Mouse (Mus musculus) liver, adult 10 weeks (tissue): Measurements from ENCODE around the gene Hist1h2bq. TPM values are rescaled to one million over a fixed set of nuclear protein-coding genes. Genes with fewer than 3 reads are reported as not detected.

Source experiments
- polyA plus RNA-seq: library from polyadenylated mRNA; stranded (reverse); fragments of 350-450 nt; fragmentation: Illumina TruSeq; extraction: RNeasy Lipid Tissue Mini Kit (QIAGEN cat#74804); gene quantifications from one replicate; pipeline ENCODE4 v1.2.3, GENCODE M21; 2014; ENCODE audit warnings: low read depth, low replicate concordance

Gene Hist1h2bq
- not detected for polyA plus RNA-seq

GRCm38 (mm10) chr13:21810073-21810472 is at the start of gene Hist1h2bq, which contains the start of gene Hist1h2ao:
Hist1h2bq (minus strand) TSS chr13:21810197.
Hist1h2ao (plus strand) TSS chr13:21810465.

GRCm38 (mm10) chr13:21833461-21833860 is 23.5 kb upstream of the Hist1h2bq start, which contains the start of the genes Hist1h2ap and Hist1h2br:
Hist1h2ap (minus strand) TSS chr13:21833507.
Hist1h2br (plus strand) TSS chr13:21833743.

GRCm38 (mm10) chr13:21831418-21832394 is 21.7 kb upstream of the Hist1h2bq start, which contains the start of gene Hist1h4n:
Hist1h4n (minus strand) TSS chr13:21832196.

GRCm38 (mm10) chr13:21811539-21811938 is 1.5 kb upstream of the Hist1h2bq start, which contains the start of gene Hist1h4m:
Hist1h4m (plus strand) TSS chr13:21811746.

GRCm38 (mm10) chr13:21786899-21787629 is 22.9 kb downstream of the Hist1h2bq start, which contains the start of the genes Hist1h2an and Hist1h2bp:
Hist1h2an (minus strand) TSS chr13:21787218.
Hist1h2bp (plus strand) TSS chr13:21787461.

GRCm38 (mm10) chr13:21783255-21783617 is 26.8 kb downstream of the Hist1h2bq start, which contains the start of gene Hist1h3i:
Hist1h3i (minus strand) TSS chr13:21783370.

GRCm38 (mm10) chr13:21779767-21780731 is 29.9 kb downstream of the Hist1h2bq start, which contains the start of gene Hist1h1b:
Hist1h1b (minus strand) TSS chr13:21780625.

Other genes starting within 250 kb of the Hist1h2bq start
- gene Olfr1364, start 228.4 kb downstream of the Hist1h2bq start, polyA plus RNA-seq = not detected
- not detected for gene Olfr1362, start 196.2 kb downstream of the Hist1h2bq start, polyA plus RNA-seq
- not detected for gene Olfr11, start 167.7 kb downstream of the Hist1h2bq start, polyA plus RNA-seq
- not detected for gene Olfr1361, start 146.8 kb downstream of the Hist1h2bq start, polyA plus RNA-seq
- gene Olfr1360, start 132.8 kb downstream of the Hist1h2bq start, polyA plus RNA-seq = not detected
- gene Olfr1359, start 112.1 kb downstream of the Hist1h2bq start, polyA plus RNA-seq = not detected
- not detected for gene Hist1h2bl, start 94.1 kb downstream of the Hist1h2bq start, polyA plus RNA-seq
- not detected for gene Hist1h2ai, start 93.8 kb downstream of the Hist1h2bq start, polyA plus RNA-seq
- gene Hist1h3h, start 92.5 kb downstream of the Hist1h2bq start, polyA plus RNA-seq = not detected
- gene Hist1h2bm, start 88.2 kb downstream of the Hist1h2bq start, polyA plus RNA-seq = not detected
- gene Hist1h4j, start 75.1 kb downstream of the Hist1h2bq start, polyA plus RNA-seq = 0.58 TPM
- not detected for gene Hist1h4k, start 59.7 kb downstream of the Hist1h2bq start, polyA plus RNA-seq
- gene Hist1h2ak, start 56.4 kb downstream of the Hist1h2bq start, polyA plus RNA-seq = not detected
- not detected for gene Hist1h2bn, start 56.1 kb downstream of the Hist1h2bq start, polyA plus RNA-seq
- not detected for gene Hist1h1b, start 29.6 kb downstream of the Hist1h2bq start, polyA plus RNA-seq
- gene Hist1h3i, start 26.8 kb downstream of the Hist1h2bq start, polyA plus RNA-seq = not detected
- not detected for gene Hist1h2an, start 23.0 kb downstream of the Hist1h2bq start, polyA plus RNA-seq
- not detected for gene Hist1h2bp, start 22.7 kb downstream of the Hist1h2bq start, polyA plus RNA-seq
- not detected for gene Hist1h2ao, start 268 bp upstream of the Hist1h2bq start, polyA plus RNA-seq
- not detected for gene Hist1h4m, start 1.5 kb upstream of the Hist1h2bq start, polyA plus RNA-seq
- gene Hist1h4n, start 22.0 kb upstream of the Hist1h2bq start, polyA plus RNA-seq = not detected
- gene Hist1h2ap, start 23.3 kb upstream of the Hist1h2bq start, polyA plus RNA-seq = not detected
- not detected for gene Hist1h2br, start 23.5 kb upstream of the Hist1h2bq start, polyA plus RNA-seq
- gene Zfp184, start 134.9 kb upstream of the Hist1h2bq start, polyA plus RNA-seq = not detected
- gene Pom121l2, start 171.0 kb upstream of the Hist1h2bq start, polyA plus RNA-seq = not detected
- gene Prss16, start 199.5 kb upstream of the Hist1h2bq start, polyA plus RNA-seq = 0.42 TPM
- not detected for gene Hist1h2ah, start 225.4 kb upstream of the Hist1h2bq start, polyA plus RNA-seq
- not detected for gene Hist1h2bk, start 225.7 kb upstream of the Hist1h2bq start, polyA plus RNA-seq
- gene Hist1h4i, start 231.2 kb upstream of the Hist1h2bq start, polyA plus RNA-seq = 1.7 TPM
- not detected for gene Hist1h2ag, start 232.7 kb upstream of the Hist1h2bq start, polyA plus RNA-seq
- not detected for gene Hist1h2bj, start 233.0 kb upstream of the Hist1h2bq start, polyA plus RNA-seq